Mouse (Mus musculus): Measurements from ENCODE around the gene Abhd4. TPM values are rescaled to one million over a fixed set of nuclear protein-coding genes. Genes with fewer than 3 reads are reported as not detected.

The Abhd4 gene
- 100 to 1,000 TPM; 810 to 947 (median 895) TPM for total RNA-seq (2022)

DNA sequence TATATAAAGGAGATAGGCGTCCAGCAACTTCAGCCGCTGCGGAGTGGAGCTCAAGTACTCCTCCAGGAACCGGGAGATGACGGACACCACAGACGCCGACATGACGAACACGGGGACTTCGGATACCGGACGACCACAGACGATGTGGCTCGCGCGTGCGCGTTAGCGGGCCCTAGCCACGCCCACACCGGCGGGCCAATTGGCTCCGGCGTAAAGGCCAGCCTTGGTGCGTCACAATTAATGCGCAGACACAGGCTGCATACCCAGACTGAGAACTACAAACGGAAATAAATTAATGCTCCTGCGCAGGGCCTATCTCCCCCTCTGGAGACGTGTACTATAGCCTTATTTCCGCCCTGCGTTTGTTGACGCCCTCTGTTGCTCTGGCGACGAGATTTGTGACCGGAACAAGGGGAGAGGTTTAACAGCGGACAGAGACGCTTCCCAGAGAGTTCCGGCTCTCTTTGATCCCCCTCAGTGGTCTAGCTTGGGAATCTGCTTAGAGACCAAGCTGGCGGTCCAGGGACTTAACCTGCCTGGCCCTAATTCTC is at the start of gene Abhd4, which contains the start of gene Dad1:
TSS of gene Abhd4 (plus strand) at position 448 of the 551 bp plus-strand sequence.
TSS of gene Dad1 (minus strand) at position 364 of the 551 bp plus-strand sequence.
- DNase-seq, result peak; percentile 97

DNA sequence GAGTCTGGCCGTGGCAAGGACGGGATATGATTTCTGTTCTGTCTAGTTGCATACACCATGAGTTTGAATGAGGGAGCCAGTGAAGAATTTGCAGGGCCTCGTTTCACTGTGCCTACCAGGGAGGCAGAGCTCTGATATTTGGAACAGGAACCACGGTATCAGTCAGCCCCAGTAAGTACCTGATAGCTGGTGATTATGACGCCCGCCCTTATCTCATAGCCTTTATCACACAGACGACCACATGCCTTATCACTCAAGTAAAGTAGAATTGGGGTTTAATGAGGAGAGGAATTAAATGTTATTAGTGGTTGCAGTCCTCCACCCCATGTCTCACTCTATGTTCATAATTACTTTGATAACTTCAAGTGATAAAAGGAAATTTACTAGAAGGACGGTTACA is 49.7 kb upstream of the Abhd4 start:
- no peak for DNase-seq

DNA sequence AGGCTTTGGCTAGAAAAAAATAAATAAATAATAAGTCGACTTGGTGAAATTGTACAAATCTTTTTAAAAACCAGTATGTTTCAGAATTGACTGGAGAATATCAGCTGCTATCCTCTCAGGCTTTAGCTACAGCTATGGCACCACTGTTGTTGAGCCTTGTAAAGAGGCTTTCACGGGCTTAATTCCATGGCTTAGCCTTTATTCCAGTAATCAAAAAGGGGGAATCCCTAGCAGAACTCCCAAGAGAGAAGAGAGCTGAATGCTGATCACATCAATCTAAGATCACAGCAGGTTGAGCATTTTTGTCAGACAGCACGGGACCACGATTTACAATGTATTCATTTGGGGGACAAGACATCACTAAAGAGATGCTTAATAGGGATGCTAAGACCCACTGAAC is 49.2 kb upstream of the Abhd4 start:
- DNase-seq, result no peak

- no peak for DNase-seq
Measured at GRCm38 (mm10) chr14:54205904-54206303, 48.1 kb upstream of the Abhd4 start.

DNA sequence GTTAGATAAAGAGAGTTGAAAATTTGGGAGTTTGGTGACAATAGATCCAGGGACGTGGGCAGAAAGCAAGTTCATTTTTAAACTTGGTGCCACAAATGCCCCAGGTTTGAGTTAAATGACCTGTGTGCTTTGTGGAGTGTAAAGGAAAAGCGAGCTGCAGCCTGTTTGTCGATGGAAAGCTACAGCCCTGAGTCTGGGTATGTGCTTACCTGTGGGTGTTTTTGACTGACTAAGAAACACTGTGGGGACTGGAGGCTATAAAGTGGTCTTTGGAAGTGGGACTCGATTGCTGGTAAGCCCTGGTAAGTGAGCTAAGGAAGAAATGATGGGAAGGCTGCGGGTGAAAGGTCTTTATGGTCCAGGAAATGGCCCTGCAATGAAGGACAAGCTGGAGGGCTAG is 47.7 kb upstream of the Abhd4 start:
- DNase-seq, result no peak

DNA sequence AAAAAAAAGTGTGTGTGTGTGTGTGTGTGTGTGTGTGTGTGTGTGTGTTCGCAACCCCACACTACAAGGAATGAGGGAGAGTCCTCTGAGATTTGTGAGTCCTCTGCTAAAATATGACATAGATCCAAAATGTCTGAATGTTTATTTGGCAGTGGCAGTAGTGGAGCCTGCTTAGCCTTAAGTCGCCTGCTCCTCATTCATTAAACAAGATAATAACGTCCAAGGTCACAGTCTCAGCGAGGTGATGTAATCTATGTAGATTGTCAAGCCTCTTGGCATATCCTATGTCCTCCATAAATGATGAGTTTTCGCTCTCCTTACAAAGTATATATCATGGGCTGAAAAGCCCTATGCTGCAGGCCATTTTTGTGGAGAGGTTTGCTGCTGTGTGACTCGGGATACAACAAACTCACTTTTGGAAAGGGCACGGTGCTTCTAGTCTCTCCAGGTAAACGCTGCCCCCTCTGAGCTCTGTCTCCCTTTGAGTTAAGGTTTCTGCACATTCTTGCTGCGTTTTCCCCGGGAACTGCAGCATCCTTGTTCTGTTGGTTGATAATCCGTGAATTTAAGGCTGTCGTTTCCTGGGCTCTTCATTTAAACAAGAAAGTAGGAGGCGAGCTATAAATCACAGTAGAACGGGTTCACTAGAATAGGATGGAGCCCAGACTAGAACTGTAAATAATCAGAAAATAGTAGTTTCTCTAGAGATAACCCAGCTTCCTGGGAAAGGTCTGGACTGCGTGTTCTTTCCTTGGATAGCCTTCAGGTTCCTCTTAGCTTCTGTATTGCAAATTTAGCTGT is 47.0 kb upstream of the Abhd4 start:
- DNase-seq, result no peak

- DNase-seq, result no peak
Measured at GRCm38 (mm10) chr14:54207924-54208323, 46.1 kb upstream of the Abhd4 start.

GRCm38 (mm10) chr14:54208741-54209140 is 45.2 kb upstream of the Abhd4 start:
- no peak for DNase-seq

DNA sequence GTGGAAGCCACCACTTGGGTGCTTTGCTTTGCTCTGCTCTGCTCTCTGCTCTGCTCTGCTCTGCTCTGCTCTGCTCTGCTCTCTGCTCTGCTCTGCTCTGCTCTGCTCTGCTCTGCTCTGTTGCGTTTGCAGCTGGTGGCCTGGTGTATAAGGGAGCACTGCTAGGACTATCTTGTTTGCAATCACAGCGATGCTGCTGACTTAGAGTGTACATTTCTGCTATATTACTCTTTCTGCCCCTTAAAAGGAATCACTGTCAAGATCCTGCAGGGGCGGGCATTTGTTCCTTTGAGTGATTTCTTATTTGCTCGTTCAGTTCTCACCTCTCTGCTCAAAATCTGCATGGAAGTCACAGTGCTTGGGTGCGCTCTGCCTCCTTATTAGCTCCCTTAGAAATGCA is 44.1 kb upstream of the Abhd4 start:
- no peak for DNase-seq

GRCm38 (mm10) chr14:54210401-54210800 is 43.6 kb upstream of the Abhd4 start:
- DNase-seq, result no peak

GRCm38 (mm10) chr14:54211199-54211598 is 42.8 kb upstream of the Abhd4 start:
- DNase-seq, result no peak

DNA sequence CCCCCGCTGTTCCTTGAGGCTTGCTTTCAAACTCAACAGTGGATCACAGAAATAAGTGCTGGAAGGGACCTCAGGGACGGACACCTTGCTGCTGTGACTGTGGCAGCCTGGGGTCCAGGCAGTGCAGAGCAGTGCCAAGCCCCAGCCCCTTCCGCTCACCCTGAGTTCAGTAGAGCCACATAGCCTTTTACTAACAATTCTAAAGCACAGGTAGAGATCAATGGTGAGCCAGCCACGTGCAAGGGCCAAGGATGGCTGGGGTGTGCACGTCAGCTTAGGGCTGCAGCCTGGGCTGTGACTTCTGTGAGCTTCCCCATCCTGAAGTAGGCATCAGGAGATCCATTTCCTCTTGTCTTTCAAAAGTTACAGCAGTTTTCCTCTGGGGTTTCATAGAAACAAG is 42.2 kb upstream of the Abhd4 start:
- DNase-seq, result no peak

DNA sequence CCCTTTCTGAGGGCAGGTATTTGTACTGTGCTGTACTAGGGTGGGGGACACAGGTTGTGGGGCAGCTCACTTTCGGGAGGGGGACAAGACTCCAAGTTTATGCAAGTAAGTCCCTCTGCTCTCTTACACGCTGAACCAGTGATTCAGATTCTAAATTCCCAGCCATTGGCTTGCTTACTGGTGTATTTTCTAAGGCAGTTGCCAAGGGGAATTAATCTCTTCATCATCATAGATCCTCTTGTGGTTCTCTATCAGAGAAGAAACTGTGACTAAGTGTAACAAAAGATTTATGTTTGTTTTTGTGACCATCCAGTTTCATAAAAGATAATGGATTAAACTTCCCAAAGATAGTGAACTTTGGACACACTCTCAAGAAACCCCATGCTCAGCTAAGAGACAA is 40.3 kb upstream of the Abhd4 start:
- no peak for DNase-seq

GRCm38 (mm10) chr14:54214477-54214876 is 39.5 kb upstream of the Abhd4 start:
- DNase-seq, result no peak

GRCm38 (mm10) chr14:54214901-54215300 is 39.1 kb upstream of the Abhd4 start:
- DNase-seq, result no peak

GRCm38 (mm10) chr14:54216126-54216525 is 37.9 kb upstream of the Abhd4 start:
- DNase-seq, result no peak

DNA sequence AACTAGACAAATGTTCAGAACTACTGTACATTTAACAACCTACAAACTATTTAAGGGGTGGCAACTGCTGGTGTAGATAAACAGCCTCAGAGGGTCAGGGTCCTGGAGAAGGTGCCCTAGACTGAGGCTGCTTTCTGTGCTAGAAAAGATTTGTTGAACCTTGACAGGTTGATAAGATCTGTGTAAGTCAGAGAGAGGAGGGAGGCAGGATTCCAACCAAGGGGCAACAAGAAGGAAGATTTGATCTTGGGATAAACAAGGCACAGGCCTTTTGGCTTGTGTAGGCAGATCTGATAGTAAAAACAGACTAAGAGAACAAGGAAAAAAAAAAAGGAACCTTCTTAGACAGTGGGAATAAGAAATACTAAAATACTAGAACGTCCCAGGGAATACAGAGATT is 35.8 kb upstream of the Abhd4 start:
- DNase-seq, result no peak

GRCm38 (mm10) chr14:54218721-54219120 is 35.3 kb upstream of the Abhd4 start:
- DNase-seq, result no peak

GRCm38 (mm10) chr14:54219256-54219655 is 34.7 kb upstream of the Abhd4 start:
- DNase-seq, result no peak

- no peak for DNase-seq
Measured at GRCm38 (mm10) chr14:54219849-54220248, 34.1 kb upstream of the Abhd4 start.

GRCm38 (mm10) chr14:54220726-54221494 is 33.1 kb upstream of the Abhd4 start:
- DNase-seq, result no peak

GRCm38 (mm10) chr14:54221641-54222040 is 32.3 kb upstream of the Abhd4 start:
- DNase-seq, result no peak

GRCm38 (mm10) chr14:54222289-54222727 is 31.7 kb upstream of the Abhd4 start:
- peak; percentile 81 for DNase-seq
